15 mouse cellular contexts compared by ENCODE assay signal in the genomic region with DNA sequence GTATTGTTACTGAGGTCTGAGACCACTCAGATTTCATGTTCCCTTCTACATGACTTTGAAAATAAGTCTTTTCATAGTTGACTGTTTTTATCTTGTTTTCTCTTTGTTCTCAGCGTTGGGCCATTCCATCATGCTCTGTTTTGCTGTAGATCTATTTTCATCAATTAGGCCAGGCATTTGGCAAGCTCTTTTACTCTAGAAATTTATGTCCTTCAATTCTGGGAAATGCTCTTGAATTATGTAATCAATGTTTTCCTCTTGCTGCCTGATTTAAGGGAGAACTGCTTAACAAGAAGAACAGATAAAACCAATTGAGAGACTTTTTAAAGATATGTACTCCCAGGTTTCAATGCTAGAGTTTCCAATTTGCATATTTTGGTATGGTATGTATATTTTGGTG.
"Had no signal": no experiment of that assay in that cellular context is flagged by ENCODE, and none has a peak within 500 bp of the region (broad histone marks: within the 10 kb centered on the region; RNA-seq: fewer than 3 reads in every experiment).

No protein-coding gene starts in this region.

- H3K4me2 ChIP-seq: lung, embryonic 15.5 days; midbrain, embryonic 12.5 days; neural tube, embryonic 12.5 days; stomach, embryonic 15.5 days had no signal

- ATAC-seq: midbrain, embryonic 16.5 days had no signal

- H3K4me3 ChIP-seq: lung, embryonic 15.5 days; midbrain, embryonic 10.5 days; midbrain, embryonic 12.5 days; neural tube, embryonic 12.5 days; stomach, embryonic 15.5 days had no signal

- H3K27ac ChIP-seq: lung, embryonic 15.5 days; midbrain, embryonic 10.5 days; midbrain, embryonic 12.5 days; neural tube, embryonic 12.5 days; stomach, embryonic 15.5 days; stomach, postnatal 0 days had no signal

- H3K9me3 ChIP-seq: lung, embryonic 15.5 days; neural tube, embryonic 12.5 days; stomach, embryonic 15.5 days had no signal

- DNase-seq: lung, adult 18-20 months; lung, postnatal 10 days; lung, postnatal 4 days; midbrain, embryonic 14.5 days; right cerebral cortex, postnatal 14 days; thymus, adult 2 months; thymus, postnatal 25 days; thymus, postnatal 4 days had no signal

- H3K9ac ChIP-seq: lung, embryonic 15.5 days; midbrain, embryonic 12.5 days; neural tube, embryonic 12.5 days; stomach, embryonic 15.5 days had no signal

- H3K27me3 ChIP-seq: lung, embryonic 15.5 days; midbrain, embryonic 12.5 days; neural tube, embryonic 12.5 days; stomach, embryonic 15.5 days had no signal

- H3K4me1 ChIP-seq: lung, embryonic 15.5 days; midbrain, embryonic 10.5 days; midbrain, embryonic 12.5 days; neural tube, embryonic 12.5 days; stomach, embryonic 15.5 days had no signal

- H3K36me3 ChIP-seq: lung, embryonic 15.5 days; midbrain, embryonic 10.5 days; midbrain, embryonic 12.5 days; neural tube, embryonic 12.5 days; stomach, embryonic 15.5 days had no signal
